Mouse (Mus musculus): ENCODE measurements at regions not wholly inside any gene's neighbourhood (a gene's known extent, or its start where the extent isn't known, plus 50 kb on each side); places are given as distances from the start of the nearest gene placed in this dataset.
A peak's percentile ranks its signal among the peaks of the same experiment; 100 is the strongest.

- DNase-seq (ENCODE audit: low spot score): no peak
Observed at GRCm38 (mm10) chr14:100792094-100792493, 408.0 kb downstream of the Prr30 start.

GRCm38 (mm10) chr14:100781882-100782281 is 418.2 kb downstream of the Prr30 start:
- DNase-seq (ENCODE audit: low spot score): no peak

GRCm38 (mm10) chr14:100753951-100754350 is 446.2 kb downstream of the Prr30 start:
- peak; percentile 4 for DNase-seq (ENCODE audit: low spot score)

GRCm38 (mm10) chr14:100752746-100753145 is 447.4 kb downstream of the Prr30 start:
- no peak for DNase-seq (ENCODE audit: low spot score)

- DNase-seq (ENCODE audit: low spot score): peak; percentile 48
Observed at GRCm38 (mm10) chr14:100749737-100750541, 450.2 kb downstream of the Prr30 start.

GRCm38 (mm10) chr14:100735276-100735675 is 450.8 kb upstream of the Klf12 start:
- no peak for DNase-seq (ENCODE audit: low spot score)

- no peak for DNase-seq (ENCODE audit: low spot score)
Observed at GRCm38 (mm10) chr14:100728433-100728832, 444.0 kb upstream of the Klf12 start.

GRCm38 (mm10) chr14:100727701-100728100 is 443.2 kb upstream of the Klf12 start:
- DNase-seq (ENCODE audit: low spot score): no peak

- DNase-seq (ENCODE audit: low spot score): no peak
Observed at GRCm38 (mm10) chr14:100724962-100725361, 440.5 kb upstream of the Klf12 start.

- no peak for DNase-seq (ENCODE audit: low spot score)
Observed at GRCm38 (mm10) chr14:100720667-100721066, 436.2 kb upstream of the Klf12 start.

- no peak for DNase-seq (ENCODE audit: low spot score)
Observed at GRCm38 (mm10) chr14:100714952-100715351, 430.5 kb upstream of the Klf12 start.

- no peak for DNase-seq (ENCODE audit: low spot score)
Observed at GRCm38 (mm10) chr14:100713999-100714471, 429.6 kb upstream of the Klf12 start.

- no peak for DNase-seq (ENCODE audit: low spot score)
Observed at GRCm38 (mm10) chr14:100713592-100713991, 429.1 kb upstream of the Klf12 start.

GRCm38 (mm10) chr14:100665361-100665955 is 381.0 kb upstream of the Klf12 start:
- DNase-seq (ENCODE audit: low spot score): no peak

- no peak for DNase-seq (ENCODE audit: low spot score)
Observed at GRCm38 (mm10) chr14:100664180-100664579, 379.7 kb upstream of the Klf12 start.

- DNase-seq (ENCODE audit: low spot score): no peak
Observed at GRCm38 (mm10) chr14:100642076-100642475, 357.6 kb upstream of the Klf12 start.

- DNase-seq (ENCODE audit: low spot score): no peak
Observed at GRCm38 (mm10) chr14:100634521-100634920, 350.0 kb upstream of the Klf12 start.

GRCm38 (mm10) chr14:100631676-100632075 is 347.2 kb upstream of the Klf12 start:
- DNase-seq (ENCODE audit: low spot score): no peak

GRCm38 (mm10) chr14:100630197-100630596 is 345.7 kb upstream of the Klf12 start:
- DNase-seq (ENCODE audit: low spot score): no peak

- DNase-seq (ENCODE audit: low spot score): no peak
Observed at GRCm38 (mm10) chr14:100627523-100627922, 343.0 kb upstream of the Klf12 start.

- no peak for DNase-seq (ENCODE audit: low spot score)
Observed at GRCm38 (mm10) chr14:100619656-100620030, 335.2 kb upstream of the Klf12 start.

GRCm38 (mm10) chr14:100618793-100619655 is 334.5 kb upstream of the Klf12 start:
- no peak for DNase-seq (ENCODE audit: low spot score)
